Mouse (Mus musculus) splenic B cell, adult 2 months (primary cell): Measurements from ENCODE around the gene Rpl31.
A peak's percentile ranks its signal among the peaks of the same experiment; 100 is the strongest.

ENCODE experiments used
- DNase-seq: peaks from one replicate; pipeline ENCODE4 v3.0.0-alpha.2; 2011; ENCODE audit warnings: low read depth, low spot score
- H3K27me3 ChIP-seq: 2 replicates; pipeline ENCODE4 v1.6.1; 2012; ENCODE audit warnings: mild to moderate bottlenecking, low read length, moderate library complexity, mixed read lengths; ENCODE audit not compliant: control insufficient read depth, poor library complexity, insufficient read depth, severe bottlenecking
- H3K36me3 ChIP-seq: 2 replicates; pipeline ENCODE4 v1.6.1; 2012; ENCODE audit warnings: mild to moderate bottlenecking, low read length, moderate library complexity, mixed read lengths; ENCODE audit not compliant: control insufficient read depth, poor library complexity, insufficient read depth, severe bottlenecking

The Rpl31 gene

GRCm38 (mm10) chr1:39367601-39368266, at the start of gene Rpl31:
Gene Rpl31, plus strand, starts transcription at chr1:39367842.
- peak; percentile 96 for DNase-seq
- Histone ChIP-seq H3K27me3 (peaks cover 2% of the 10 kb centered on the region; the same call in 1 of the 2 replicates), H3K36me3 (peaks cover 7% of the 10 kb centered on the region; the same call in 1 of the 2 replicates)

- DNase-seq, result no peak
- Histone ChIP-seq H3K36me3 (no peaks in the 10 kb centered on the region), H3K27me3 (no peaks in the 10 kb centered on the region)
Measured at GRCm38 (mm10) chr1:39317935-39318334, 49.7 kb upstream of the Rpl31 start.

- no peak for DNase-seq
- H3K27me3 ChIP-seq, result no peaks in the 10 kb centered on the region
Measured at GRCm38 (mm10) chr1:39318870-39319269, 48.8 kb upstream of the Rpl31 start.

GRCm38 (mm10) chr1:39321954-39322353, 45.7 kb upstream of the Rpl31 start:
- DNase-seq, result no peak
- H3K36me3 ChIP-seq, result no peaks in the 10 kb centered on the region
- no peaks in the 10 kb centered on the region for H3K27me3 ChIP-seq

More at GRCm38 (mm10) chr1:39318870-39319269, 48.8 kb upstream of the Rpl31 start:
- no peaks in the 10 kb centered on the region for H3K36me3 ChIP-seq

- DNase-seq, result no peak
- Histone ChIP-seq H3K36me3 (no peaks in the 10 kb centered on the region), H3K27me3 (no peaks in the 10 kb centered on the region)
Measured at GRCm38 (mm10) chr1:39325228-39325627, 42.4 kb upstream of the Rpl31 start.

- DNase-seq, result no peak
- Histone ChIP-seq H3K27me3 (no peaks in the 10 kb centered on the region), H3K36me3 (no peaks in the 10 kb centered on the region)
Measured at GRCm38 (mm10) chr1:39327546-39327945, 40.1 kb upstream of the Rpl31 start.

- DNase-seq, result no peak
- Histone ChIP-seq H3K27me3 (no peaks in the 10 kb centered on the region), H3K36me3 (no peaks in the 10 kb centered on the region)
Measured at GRCm38 (mm10) chr1:39330857-39331594, 36.6 kb upstream of the Rpl31 start.

- Histone ChIP-seq H3K36me3 (no peaks in the 10 kb centered on the region), H3K27me3 (no peaks in the 10 kb centered on the region)
- DNase-seq, result no peak
Measured at GRCm38 (mm10) chr1:39332456-39332855, 35.2 kb upstream of the Rpl31 start.

GRCm38 (mm10) chr1:39335561-39336196, 32.0 kb upstream of the Rpl31 start:
- Histone ChIP-seq H3K36me3 (no peaks in the 10 kb centered on the region), H3K27me3 (no peaks in the 10 kb centered on the region)
- no peak for DNase-seq

GRCm38 (mm10) chr1:39336788-39337187, 30.9 kb upstream of the Rpl31 start:
- DNase-seq, result no peak
- Histone ChIP-seq H3K27me3 (no peaks in the 10 kb centered on the region), H3K36me3 (no peaks in the 10 kb centered on the region)

- H3K36me3 ChIP-seq, result no peaks in the 10 kb centered on the region
- DNase-seq, result no peak
- no peaks in the 10 kb centered on the region for H3K27me3 ChIP-seq
Measured at GRCm38 (mm10) chr1:39338831-39339230, 28.8 kb upstream of the Rpl31 start.

- Histone ChIP-seq H3K36me3 (no peaks in the 10 kb centered on the region), H3K27me3 (no peaks in the 10 kb centered on the region)
- DNase-seq, result no peak
Measured at GRCm38 (mm10) chr1:39339455-39339854, 28.2 kb upstream of the Rpl31 start.

GRCm38 (mm10) chr1:39340156-39340555, 27.5 kb upstream of the Rpl31 start:
- no peaks in the 10 kb centered on the region for H3K36me3 ChIP-seq
- no peak for DNase-seq
- H3K27me3 ChIP-seq, result no peaks in the 10 kb centered on the region

- H3K27me3 ChIP-seq, result no peaks in the 10 kb centered on the region
- DNase-seq, result peak; percentile 49
Measured at GRCm38 (mm10) chr1:39340647-39341046, 27.0 kb upstream of the Rpl31 start.

GRCm38 (mm10) chr1:39341807-39342206, 25.8 kb upstream of the Rpl31 start:
- Histone ChIP-seq H3K27me3 (no peaks in the 10 kb centered on the region), H3K36me3 (no peaks in the 10 kb centered on the region)
- DNase-seq, result no peak

More at GRCm38 (mm10) chr1:39340647-39341046, 27.0 kb upstream of the Rpl31 start:
- no peaks in the 10 kb centered on the region for H3K36me3 ChIP-seq
